Mouse (Mus musculus): ENCODE results near the gene Otud7b. TPM values are rescaled to one million over a fixed set of nuclear protein-coding genes. Genes with fewer than 3 reads are reported as not detected.

The Otud7b gene
- 4.7 and 5.1 TPM in 2 replicates for polyA plus RNA-seq (2012; ENCODE audit: insufficient read depth, insufficient read length, missing spikeins)

DNA sequence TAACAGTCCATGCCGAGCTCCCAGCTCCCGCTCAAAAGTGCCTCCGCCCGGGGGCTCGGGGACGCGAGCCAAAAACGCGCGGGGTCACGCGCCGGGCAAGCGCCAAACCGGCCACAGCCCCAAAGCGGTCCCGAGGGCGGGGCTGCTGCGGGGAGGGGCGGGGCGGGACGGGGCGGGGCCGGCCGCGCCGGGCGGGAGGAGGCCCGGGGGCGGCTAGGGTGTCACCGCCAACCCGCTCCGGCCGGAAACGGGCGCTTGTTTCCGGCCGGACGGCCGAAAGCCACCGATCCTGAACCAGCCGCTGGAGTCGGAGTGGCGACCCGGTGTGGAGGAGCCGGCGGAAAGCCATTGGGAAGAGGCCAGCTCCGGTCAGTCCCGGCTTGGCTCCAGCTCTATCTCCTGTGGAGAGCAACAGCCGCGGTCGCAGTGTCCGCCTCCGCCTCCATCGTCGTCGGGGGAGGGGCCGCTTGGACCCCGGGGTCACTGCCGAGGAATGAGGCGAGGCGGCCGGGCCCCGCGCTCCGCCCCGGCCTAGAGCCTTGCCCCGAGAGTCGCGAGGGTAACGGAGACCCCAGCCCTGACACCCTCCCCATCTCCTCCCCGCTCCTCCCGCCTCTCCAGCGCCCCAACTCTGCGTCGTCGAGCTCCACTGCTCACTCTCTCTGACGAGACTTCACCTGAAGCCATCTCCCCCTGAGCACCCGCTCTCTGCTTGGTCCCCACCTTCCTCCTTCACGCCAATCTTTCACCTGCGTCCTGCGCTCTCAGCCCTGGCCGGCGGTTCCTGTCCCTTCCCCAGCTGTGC, at the start of gene Otud7b:
Otud7b (plus strand) TSS at position 267 of the 805 bp plus-strand sequence.
- TF ChIP-seq POLR2A (IDR thresholded peaks at IDR 0.05; ENCODE audit: borderline replicate concordance, low read depth, low read length) = no peak
- TF ChIP-seq CTCF (IDR thresholded peaks at IDR 0.05; ENCODE audit: low read depth, low read length) = no peak
- Histone ChIP-seq H3K4me3 (ENCODE audit: insufficient read depth, low read length) (peak within 1 kb of the TSS; percentile 99), H3K27ac (ENCODE audit: insufficient read depth, low read depth, low read length) (peak within 1 kb of the TSS; percentile 62), H3K4me1 (ENCODE audit: control insufficient read depth, insufficient read depth, low read length) (peaks cover 30% of the 10 kb centered on the region)

DNA sequence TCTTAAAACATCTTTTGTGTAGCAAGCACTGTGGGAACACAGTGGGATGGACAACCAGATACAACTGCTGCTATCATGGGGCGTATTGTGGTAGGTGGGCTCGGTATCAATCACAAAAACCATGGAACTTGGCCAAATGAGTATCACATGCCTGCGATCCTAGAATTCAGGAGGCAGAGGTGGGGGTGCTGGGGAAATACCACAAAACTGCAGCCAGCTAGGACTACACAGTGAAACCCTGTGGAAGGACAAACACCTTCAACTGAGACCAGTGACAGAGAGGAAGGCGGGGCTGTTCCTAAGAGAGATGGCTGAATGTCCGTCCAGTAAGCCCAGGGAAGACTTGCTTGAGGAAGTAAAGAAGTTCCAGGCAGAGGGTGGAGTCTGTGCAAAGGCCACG, 49.0 kb upstream of the Otud7b start:
- H3K4me1 ChIP-seq (ENCODE audit: control insufficient read depth, insufficient read depth, low read length) = peaks cover 16% of the 10 kb centered on the region
- TF ChIP-seq CTCF (IDR thresholded peaks at IDR 0.05; ENCODE audit: low read depth, low read length) (no peak), POLR2A (IDR thresholded peaks at IDR 0.05; ENCODE audit: borderline replicate concordance, low read depth, low read length) (no peak)
- H3K4me3 ChIP-seq (ENCODE audit: insufficient read depth, low read length) = no peak overlapping the region
- H3K27ac ChIP-seq (ENCODE audit: insufficient read depth, low read depth, low read length) = no peak overlapping the region

DNA sequence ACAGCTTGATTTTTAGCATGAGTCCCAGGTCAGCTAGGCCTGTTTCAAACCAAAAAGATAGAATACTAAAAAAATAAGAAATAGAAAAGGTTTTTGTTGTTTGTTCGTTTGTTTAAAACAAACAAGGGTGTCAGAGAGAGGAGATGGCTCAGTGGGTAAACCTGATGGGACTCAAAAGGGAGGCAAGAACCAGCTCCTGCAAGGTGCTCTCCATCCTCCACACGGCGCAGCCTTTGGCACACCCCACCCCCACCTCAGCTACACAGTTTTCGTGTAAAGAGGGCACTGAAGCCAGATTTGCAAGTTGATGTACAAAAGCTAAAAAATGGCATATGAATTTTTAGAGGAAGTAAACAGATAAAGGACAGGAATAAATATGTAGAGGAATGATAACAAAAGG, 48.3 kb upstream of the Otud7b start:
- Histone ChIP-seq H3K4me1 (ENCODE audit: control insufficient read depth, insufficient read depth, low read length) (peaks cover 16% of the 10 kb centered on the region), H3K27ac (ENCODE audit: insufficient read depth, low read depth, low read length) (no peak overlapping the region)
- TF ChIP-seq POLR2A (IDR thresholded peaks at IDR 0.05; ENCODE audit: borderline replicate concordance, low read depth, low read length) (no peak), CTCF (IDR thresholded peaks at IDR 0.05; ENCODE audit: low read depth, low read length) (no peak)

DNA sequence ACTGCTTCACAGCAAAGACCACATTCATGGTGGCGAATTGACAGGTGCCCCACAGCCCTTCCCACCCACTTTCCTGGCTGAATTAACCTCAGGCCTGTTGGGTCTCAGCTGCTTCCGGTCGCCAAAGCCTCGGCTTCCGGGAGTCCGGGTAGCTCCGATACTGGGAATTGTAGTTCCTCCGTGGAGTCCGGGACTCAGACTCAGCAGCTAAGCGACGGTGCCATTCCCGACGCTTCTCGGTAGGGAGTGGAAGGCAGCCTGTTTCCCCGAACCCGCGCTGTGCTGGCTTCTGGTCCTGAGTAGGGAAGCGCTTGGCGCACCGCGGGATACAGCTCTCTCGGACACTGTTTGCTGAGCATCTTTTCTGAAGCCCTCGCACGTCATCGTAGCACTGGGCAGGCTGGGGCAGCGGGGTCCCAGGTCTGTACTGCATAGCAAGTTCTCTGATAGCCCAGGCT, 46.6 kb upstream of the Otud7b start:
- Histone ChIP-seq H3K4me1 (ENCODE audit: control insufficient read depth, insufficient read depth, low read length) (peaks cover 16% of the 10 kb centered on the region), H3K27ac (ENCODE audit: insufficient read depth, low read depth, low read length) (peak overlapping the region; percentile 66), H3K4me3 (ENCODE audit: insufficient read depth, low read length) (peak overlapping the region; percentile 82)
- TF ChIP-seq POLR2A (IDR thresholded peaks at IDR 0.05; ENCODE audit: borderline replicate concordance, low read depth, low read length) (no peak), CTCF (IDR thresholded peaks at IDR 0.05; ENCODE audit: low read depth, low read length) (no peak)

More for the DNA sequence above, 48.3 kb upstream of the Otud7b start:
- H3K4me3 ChIP-seq (ENCODE audit: insufficient read depth, low read length) = no peak overlapping the region

DNA sequence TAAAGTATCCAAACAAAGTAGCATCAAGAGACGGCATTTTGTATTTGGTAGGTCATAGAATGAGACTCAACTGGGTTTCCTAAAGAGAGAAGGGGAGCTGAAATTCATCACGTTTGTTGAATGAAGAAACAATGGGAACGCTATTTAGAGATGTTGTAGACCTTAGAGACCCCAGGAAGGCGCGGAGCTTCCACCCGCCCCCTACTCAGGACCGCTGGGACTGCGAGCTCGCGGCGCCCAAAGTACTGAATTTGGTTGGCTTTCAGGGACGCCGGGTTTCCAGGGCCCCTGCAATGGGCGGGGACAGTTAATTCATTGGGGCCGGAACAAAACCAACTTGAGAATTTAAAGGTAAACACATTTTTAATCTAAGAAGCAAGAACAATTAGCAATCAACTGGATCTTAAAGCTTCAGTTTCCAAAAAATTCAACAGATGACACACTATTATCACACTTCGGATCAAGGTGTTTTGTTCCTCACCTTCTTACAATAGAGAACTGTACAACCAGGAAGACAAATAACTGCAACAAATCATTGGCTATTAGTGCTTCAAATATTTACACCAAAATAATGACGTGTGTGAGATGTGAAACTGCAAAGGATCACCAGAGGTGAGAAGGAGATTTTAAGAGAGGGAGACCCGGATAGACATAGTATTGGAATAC, 46.0 kb upstream of the Otud7b start, which contains the start of gene Vps45:
Vps45 (minus strand) TSS at position 236 of the 666 bp plus-strand sequence.
- peaks cover 16% of the 10 kb centered on the region for H3K4me1 ChIP-seq (ENCODE audit: control insufficient read depth, insufficient read depth, low read length)
- H3K4me3 ChIP-seq (ENCODE audit: insufficient read depth, low read length) = peak within 1 kb of the TSS; percentile 82
- TF ChIP-seq CTCF (IDR thresholded peaks at IDR 0.05; ENCODE audit: low read depth, low read length) (no peak), POLR2A (IDR thresholded peaks at IDR 0.05; ENCODE audit: borderline replicate concordance, low read depth, low read length) (no peak)
- peak within 1 kb of the TSS; percentile 66 for H3K27ac ChIP-seq (ENCODE audit: insufficient read depth, low read depth, low read length)

DNA sequence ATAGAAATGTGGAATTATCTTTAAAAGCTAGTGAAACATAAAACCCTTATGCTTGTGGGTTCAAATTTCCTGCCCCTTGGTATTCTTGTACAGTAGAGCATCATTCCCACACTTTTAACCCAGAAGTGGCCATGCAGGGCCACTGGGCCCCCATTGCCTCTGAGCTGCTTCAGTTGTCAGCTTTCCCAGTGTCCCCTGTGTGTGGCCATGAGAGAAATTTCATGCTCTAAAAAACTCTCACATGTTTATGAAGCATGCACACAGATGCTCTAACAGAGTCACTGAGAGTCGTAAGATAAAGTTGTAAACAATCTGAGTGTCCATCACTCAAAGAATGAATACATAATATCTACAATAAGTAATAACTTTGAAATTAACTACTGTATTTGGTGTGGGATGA, 44.2 kb upstream of the Otud7b start:
- TF ChIP-seq POLR2A (IDR thresholded peaks at IDR 0.05; ENCODE audit: borderline replicate concordance, low read depth, low read length) (no peak), CTCF (IDR thresholded peaks at IDR 0.05; ENCODE audit: low read depth, low read length) (no peak)
- H3K4me3 ChIP-seq (ENCODE audit: insufficient read depth, low read length) = no peak overlapping the region
- no peak overlapping the region for H3K27ac ChIP-seq (ENCODE audit: insufficient read depth, low read depth, low read length)
- H3K4me1 ChIP-seq (ENCODE audit: control insufficient read depth, insufficient read depth, low read length) = peaks cover 18% of the 10 kb centered on the region

DNA sequence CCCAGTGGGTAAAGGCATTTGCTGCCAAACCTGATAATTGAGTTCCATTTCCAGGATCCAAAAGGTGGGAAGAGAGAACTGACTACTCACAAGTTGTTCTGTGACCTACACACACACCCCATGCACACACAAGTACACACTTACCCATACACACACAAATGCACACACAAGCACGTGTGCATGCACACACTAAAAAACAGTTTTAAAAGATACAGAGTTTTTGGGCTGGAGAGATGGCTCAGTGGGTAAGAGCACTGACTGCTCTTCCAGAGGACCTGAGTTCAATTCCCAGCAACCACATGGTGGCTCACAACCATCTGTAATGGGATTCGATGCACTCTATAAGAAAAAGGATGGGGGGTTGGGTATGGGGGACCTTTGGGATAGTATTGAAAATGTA, 41.0 kb upstream of the Otud7b start:
- Histone ChIP-seq H3K4me3 (ENCODE audit: insufficient read depth, low read length) (no peak overlapping the region), H3K27ac (ENCODE audit: insufficient read depth, low read depth, low read length) (no peak overlapping the region), H3K4me1 (ENCODE audit: control insufficient read depth, insufficient read depth, low read length) (peaks cover 8% of the 10 kb centered on the region)
- TF ChIP-seq CTCF (IDR thresholded peaks at IDR 0.05; ENCODE audit: low read depth, low read length) (no peak), POLR2A (IDR thresholded peaks at IDR 0.05; ENCODE audit: borderline replicate concordance, low read depth, low read length) (no peak)

DNA sequence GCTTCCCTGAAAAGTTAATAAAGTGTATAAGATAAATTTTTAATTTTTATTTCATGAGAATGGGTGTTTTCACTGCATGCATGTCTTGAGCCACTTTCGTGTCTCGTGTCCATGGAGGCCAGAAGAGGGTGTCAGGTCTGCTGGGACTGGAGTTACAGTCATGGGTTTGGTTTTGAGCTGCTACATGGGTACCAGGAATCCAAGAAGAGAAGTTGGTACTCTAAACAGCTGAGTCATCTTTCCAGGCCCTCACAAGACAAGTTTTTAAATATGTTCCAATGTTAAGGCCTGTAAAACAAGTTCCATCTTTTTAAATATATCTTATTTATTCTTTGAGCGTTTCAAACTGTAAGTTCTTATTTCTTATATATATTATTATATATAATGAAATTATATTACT, 40.1 kb upstream of the Otud7b start:
- Histone ChIP-seq H3K4me3 (ENCODE audit: insufficient read depth, low read length) (no peak overlapping the region), H3K4me1 (ENCODE audit: control insufficient read depth, insufficient read depth, low read length) (peaks cover 7% of the 10 kb centered on the region), H3K27ac (ENCODE audit: insufficient read depth, low read depth, low read length) (no peak overlapping the region)
- TF ChIP-seq POLR2A (IDR thresholded peaks at IDR 0.05; ENCODE audit: borderline replicate concordance, low read depth, low read length) = no peak
- TF ChIP-seq CTCF (IDR thresholded peaks at IDR 0.05; ENCODE audit: low read depth, low read length) = no peak

DNA sequence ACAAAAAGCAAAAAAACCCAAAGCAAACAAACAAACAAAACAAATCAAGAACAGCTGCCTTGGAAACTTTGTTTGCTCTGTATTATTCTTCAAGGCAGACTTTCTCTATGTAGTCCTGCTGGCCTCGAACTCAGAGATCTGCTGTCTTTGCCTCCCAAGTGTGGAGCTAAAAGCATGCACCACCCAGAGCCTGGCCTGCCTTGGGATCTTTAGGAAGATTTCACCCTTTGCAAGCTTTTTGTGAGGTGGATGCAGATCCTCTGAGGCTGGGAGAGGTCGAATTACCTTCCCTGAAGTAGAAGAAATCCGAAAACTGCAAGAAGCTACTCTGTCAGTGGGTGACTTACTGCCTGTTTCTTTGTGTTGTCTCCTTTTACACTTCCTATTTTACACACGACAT, 39.2 kb upstream of the Otud7b start:
- Histone ChIP-seq H3K4me3 (ENCODE audit: insufficient read depth, low read length) (no peak overlapping the region), H3K4me1 (ENCODE audit: control insufficient read depth, insufficient read depth, low read length) (peaks cover 11% of the 10 kb centered on the region), H3K27ac (ENCODE audit: insufficient read depth, low read depth, low read length) (no peak overlapping the region)
- TF ChIP-seq CTCF (IDR thresholded peaks at IDR 0.05; ENCODE audit: low read depth, low read length) = no peak
- no peak for TF ChIP-seq POLR2A (IDR thresholded peaks at IDR 0.05; ENCODE audit: borderline replicate concordance, low read depth, low read length)
